Comparison of ENCODE assay signal across 8 mouse cellular contexts in the genomic region with DNA sequence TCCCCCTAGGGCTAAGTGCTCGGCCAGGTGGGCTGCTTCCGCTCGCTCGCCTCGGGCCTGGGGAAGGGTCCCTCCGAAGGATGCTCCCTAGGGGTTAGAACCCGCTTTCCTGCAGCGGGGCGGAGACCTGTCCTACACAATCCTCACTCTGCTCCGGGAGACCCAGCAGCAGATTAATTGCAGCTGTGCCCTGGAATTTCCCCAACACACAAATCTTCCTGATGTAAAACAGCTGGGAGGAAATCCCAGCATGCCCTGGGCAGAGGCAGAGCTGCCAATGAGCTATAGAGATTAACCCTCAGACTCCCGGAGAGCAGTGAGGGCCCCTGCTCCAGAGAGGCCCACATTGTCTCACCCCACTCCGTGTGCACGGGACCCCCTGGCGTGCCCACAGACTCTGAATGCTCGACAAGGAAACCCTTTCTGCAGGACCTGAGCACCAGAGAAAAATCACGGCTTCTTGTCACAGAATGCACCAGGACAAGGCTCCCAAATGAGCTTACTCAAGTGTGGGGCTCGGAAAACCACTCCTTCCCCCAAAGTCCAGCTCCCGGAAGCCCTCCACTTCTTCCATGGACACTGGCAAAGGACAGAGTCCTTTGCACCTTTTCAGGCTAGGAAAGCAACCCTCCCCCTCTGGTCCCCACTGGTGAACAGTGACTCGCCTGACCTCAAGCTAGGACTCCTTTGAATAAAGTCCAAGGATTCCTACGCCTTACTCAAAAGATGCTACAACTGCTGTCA. TPM values are rescaled to one million over a fixed set of nuclear protein-coding genes. Genes with fewer than 3 reads are reported as not detected.
DNase-seq lines count a peak whose midpoint lies in the region; ATAC-seq and TF ChIP-seq lines count a peak whose summit lies in the region.

No protein-coding gene starts in this region.

- H3K9ac ChIP-seq in lung, embryonic 14.5 days, result 0 out of 2 replicates have a peak overlapping the region, but pooled peaks have one; percentile 2

- H3K4me1 ChIP-seq in embryonic facial prominence, embryonic 10.5 days, result peaks cover 68% of the 10 kb centered on the region
- peaks cover 42% of the 10 kb centered on the region for H3K4me1 ChIP-seq in lung, embryonic 14.5 days (ENCODE audit: insufficient read depth)

- no peaks in the 10 kb centered on the region for H3K27me3 ChIP-seq in embryonic facial prominence, embryonic 10.5 days (replicated peaks; ENCODE audit: low read depth, poor library complexity, severe bottlenecking)
- H3K27me3 ChIP-seq in lung, embryonic 14.5 days (ENCODE audit: insufficient read depth, low read length), result no peaks in the 10 kb centered on the region

- WGBS in embryonic facial prominence, embryonic 10.5 days, result 25% methylated on average over 20 of the region's 20 CpGs
- WGBS in lung, embryonic 14.5 days, result 20% methylated on average over 20 of the region's 20 CpGs

- peak overlapping the region; percentile 88 for H3K27ac ChIP-seq in embryonic facial prominence, embryonic 10.5 days (replicated peaks)
- peak overlapping the region; percentile 87 for H3K27ac ChIP-seq in lung, embryonic 14.5 days (ENCODE audit: low read depth)

- peak; percentile 90 for ATAC-seq in lung, embryonic 14.5 days (ENCODE audit: insufficient read depth)

- DNase-seq in adrenal gland, adult (ENCODE audit: inconsistent age in 2 of 2, low spot score in 1 of 2), result peak; percentile 81 to 94
- peak; percentile 91 for DNase-seq in embryonic facial prominence, embryonic 10.5 days (ENCODE audit: low spot score)
- DNase-seq in heart, adult 9 months (ENCODE audit: low spot score in 2 of 2), result peak; percentile 83 to 86
- DNase-seq in kidney, adult 18-20 months, result peak; percentile 76
- DNase-seq in lung, embryonic 14.5 days, result peak; percentile 96
- DNase-seq in ovary, postnatal 36 days (ENCODE audit: low spot score), result peak; percentile 56
- DNase-seq in layer of hippocampus, postnatal 25 days (ENCODE audit: extremely low spot score in 1 of 2, low spot score in 1 of 2), result no peak
- DNase-seq in right cerebral cortex, adult 18-20 months, result no peak

- no peak for TF ChIP-seq CTCF in lung, embryonic 14.5 days (IDR thresholded peaks at IDR 0.05; ENCODE audit: low read depth)

- no peaks in the 10 kb centered on the region for H3K9me3 ChIP-seq in embryonic facial prominence, embryonic 10.5 days
- no peaks in the 10 kb centered on the region for H3K9me3 ChIP-seq in lung, embryonic 14.5 days (ENCODE audit: low read depth, low read length)

- H3K36me3 ChIP-seq in embryonic facial prominence, embryonic 10.5 days (replicated peaks), result 0 out of 2 replicates have a peak, but pooled peaks cover 6% of the 10 kb centered on the region
- no peaks in the 10 kb centered on the region for H3K36me3 ChIP-seq in lung, embryonic 14.5 days (ENCODE audit: insufficient read depth)

- peak overlapping the region; percentile 46 for H3K4me3 ChIP-seq in embryonic facial prominence, embryonic 10.5 days
- peak overlapping the region; percentile 17; the same call in 1 of the 2 replicates for H3K4me3 ChIP-seq in lung, embryonic 14.5 days (ENCODE audit: low read depth, low read length)

- H3K4me2 ChIP-seq in lung, embryonic 14.5 days, result peak overlapping the region; percentile 50

RNA-seq across cellular contexts. Expression of gene Tgoln1, which starts 38.7 kb away (rescaled TPM):
- polyA plus RNA-seq in embryonic facial prominence, embryonic 10.5 days (2016; fragmentation: Nextera tagmentation; extraction: Ambion mirVana), result 26.2 and 27.9 TPM in 2 replicates
- 40.4 and 43.2 TPM in 2 replicates for polyA plus RNA-seq in lung, embryonic 14.5 days (2014; fragmentation: Nextera tagmentation; extraction: Ambion mirVana)
- total RNA-seq in layer of hippocampus, postnatal 25 days (2021), result 10 to 100 TPM; 80.3 to 85.0 TPM

RNA-seq across cellular contexts. Expression of gene Retsat, which starts 57.2 kb away (rescaled TPM):
- polyA plus RNA-seq in embryonic facial prominence, embryonic 10.5 days (2016; fragmentation: Nextera tagmentation; extraction: Ambion mirVana), result 8.6 and 8.9 TPM in 2 replicates
- 17.2 and 18.4 TPM in 2 replicates for polyA plus RNA-seq in lung, embryonic 14.5 days (2014; fragmentation: Nextera tagmentation; extraction: Ambion mirVana)
- total RNA-seq in layer of hippocampus, postnatal 25 days (2021), result 10 to 100 TPM; 57.8 to 58.7 TPM

RNA-seq across cellular contexts. Expression of gene Elmod3, which starts 57.3 kb away (rescaled TPM):
- polyA plus RNA-seq in embryonic facial prominence, embryonic 10.5 days (2016; fragmentation: Nextera tagmentation; extraction: Ambion mirVana), result 13.9 and 14.8 TPM in 2 replicates
- polyA plus RNA-seq in lung, embryonic 14.5 days (2014; fragmentation: Nextera tagmentation; extraction: Ambion mirVana), result 15.9 and 16.2 TPM in 2 replicates
- total RNA-seq in layer of hippocampus, postnatal 25 days (2021), result 10 to 100 TPM; 22.0 to 23.4 TPM

Comparison
In these comparisons a context has a peak if more than half of its experiments do, and no peak if none do; other contexts are left out.
1. DNase-seq: peak in adrenal gland, adult (2 of 2), embryonic facial prominence, embryonic 10.5 days (single experiment), heart, adult 9 months (2 of 2), kidney, adult 18-20 months (single experiment), lung, embryonic 14.5 days (single experiment) and ovary, postnatal 36 days (single experiment); none in layer of hippocampus, postnatal 25 days (0 of 2) and right cerebral cortex, adult 18-20 months (single experiment).